Mouse (Mus musculus): Measurements from ENCODE around the gene Nmur1. TPM values are rescaled to one million over a fixed set of nuclear protein-coding genes. Genes with fewer than 3 reads are reported as not detected.

Nmur1 gene
- polyA plus RNA-seq, 1 experiment from 2014 or later: not detected

DNA sequence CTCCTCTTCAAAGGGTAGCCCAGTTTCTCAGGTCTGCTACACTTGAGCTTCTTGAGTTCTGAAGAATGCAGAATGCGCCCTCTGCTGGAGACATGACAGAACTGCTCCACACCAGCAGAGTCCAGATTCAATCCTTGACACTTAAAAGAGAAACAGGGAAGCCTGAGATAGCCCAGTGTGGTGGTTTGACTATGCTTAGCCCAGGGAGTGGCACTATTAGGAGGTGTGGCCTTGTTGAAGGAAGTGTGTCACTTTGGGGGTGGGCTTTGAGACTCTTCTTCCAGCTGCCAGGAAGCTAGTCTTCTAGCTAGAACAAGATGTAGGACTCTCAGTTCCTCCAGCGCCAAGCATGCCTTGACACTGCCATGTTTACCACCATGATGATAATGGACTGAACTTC, 4.0 kb upstream of the Nmur1 start:
- H3K9ac ChIP-seq: no peak overlapping the region
- H3K36me3 ChIP-seq (replicated peaks): no peaks in the 10 kb centered on the region
- no peaks in the 10 kb centered on the region for H3K27me3 ChIP-seq
- no peak overlapping the region for H3K27ac ChIP-seq (replicated peaks)
- H3K4me1 ChIP-seq (replicated peaks): peaks cover 27% of the 10 kb centered on the region
- no peaks in the 10 kb centered on the region for H3K9me3 ChIP-seq (replicated peaks)
- no peak overlapping the region for H3K4me3 ChIP-seq (replicated peaks)
- no peak for ATAC-seq (ENCODE audit: insufficient read depth)
- no peak overlapping the region for H3K4me2 ChIP-seq
- WGBS (ENCODE audit: insufficient replicate concordance): 26% methylated on average over 2 of the region's 2 CpGs

DNA sequence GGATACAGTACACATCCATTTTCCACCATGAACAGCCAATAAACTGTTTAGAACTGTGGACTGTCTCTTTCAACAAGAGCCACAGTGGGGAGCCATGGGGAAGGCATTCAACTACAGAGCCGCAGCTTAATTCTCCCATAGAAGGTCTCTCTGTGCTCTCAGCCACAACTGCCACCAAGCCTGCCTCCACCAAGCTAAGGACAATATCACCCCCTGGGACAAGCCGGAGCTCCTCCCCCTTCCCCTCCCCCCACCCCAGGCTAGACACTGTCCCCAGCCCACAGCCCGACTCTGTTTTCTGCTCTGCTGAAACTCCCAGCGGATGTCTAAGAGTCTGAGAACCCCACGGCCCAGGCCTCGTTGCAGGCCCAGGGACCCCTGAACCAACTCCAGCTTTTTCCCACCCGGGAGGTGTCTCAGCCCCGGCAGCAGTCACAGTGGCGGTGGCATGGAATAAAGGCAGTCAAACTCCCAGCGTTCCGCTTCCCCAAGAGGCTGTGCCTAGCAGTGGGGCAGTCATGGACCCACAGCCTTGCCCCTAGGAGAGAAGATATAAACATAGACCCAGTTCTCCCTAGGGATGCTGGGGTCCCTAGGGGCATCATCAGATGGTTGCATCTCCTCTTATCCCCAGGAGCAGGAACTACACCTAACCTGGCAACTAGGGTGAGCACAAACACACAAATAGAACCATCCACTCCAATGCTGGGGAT, 1.0 kb downstream of the Nmur1 start:
- no peak overlapping the region for H3K4me3 ChIP-seq (replicated peaks)
- H3K9me3 ChIP-seq (replicated peaks): no peaks in the 10 kb centered on the region
- no peak overlapping the region for H3K9ac ChIP-seq
- H3K4me2 ChIP-seq: no peak overlapping the region
- no peaks in the 10 kb centered on the region for H3K27me3 ChIP-seq
- 54% methylated on average over 11 of the region's 11 CpGs for WGBS (ENCODE audit: insufficient replicate concordance)
- no peaks in the 10 kb centered on the region for H3K4me1 ChIP-seq (replicated peaks)
- ATAC-seq (ENCODE audit: insufficient read depth): no peak
- H3K27ac ChIP-seq (replicated peaks): no peak overlapping the region
- H3K36me3 ChIP-seq (replicated peaks): no peaks in the 10 kb centered on the region

- Histone ChIP-seq H3K36me3 (replicated peaks) (no peaks in the 10 kb centered on the region), H3K4me2 (no peak overlapping the region), H3K9me3 (replicated peaks) (no peaks in the 10 kb centered on the region), H3K27me3 (no peaks in the 10 kb centered on the region), H3K4me1 (replicated peaks) (no peaks in the 10 kb centered on the region), H3K4me3 (replicated peaks) (no peak overlapping the region), H3K9ac (no peak overlapping the region), H3K27ac (replicated peaks) (no peak overlapping the region)
- WGBS (ENCODE audit: insufficient replicate concordance): 46% methylated on average over 1 of the region's 1 CpGs
- no peak for ATAC-seq (ENCODE audit: insufficient read depth)
These were observed 1.7 kb downstream of the Nmur1 start for GRCm38 (mm10) chr1:86424336-86424735.

DNA sequence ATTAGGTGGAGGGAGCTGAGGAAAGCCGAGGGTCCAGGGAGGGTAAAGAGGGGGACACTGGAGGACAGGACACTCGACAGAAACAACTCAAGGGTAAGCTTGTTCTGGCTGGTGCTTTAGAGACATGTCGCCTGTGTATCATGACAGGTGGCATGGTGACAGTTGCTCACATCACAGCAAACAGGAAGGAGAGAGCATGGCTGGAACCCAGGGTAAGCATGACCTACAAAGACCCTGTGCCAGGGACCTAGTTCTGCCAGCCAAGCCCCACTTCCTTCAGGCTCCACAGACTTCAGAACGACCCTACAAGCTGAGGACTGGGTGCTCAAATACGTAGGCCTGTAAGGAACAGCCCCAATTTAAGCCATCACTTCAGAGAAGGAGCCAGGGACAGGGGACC, 2.1 kb downstream of the Nmur1 start:
- H3K36me3 ChIP-seq (replicated peaks): no peaks in the 10 kb centered on the region
- no peak overlapping the region for H3K9ac ChIP-seq
- no peaks in the 10 kb centered on the region for H3K4me1 ChIP-seq (replicated peaks)
- H3K27me3 ChIP-seq: no peaks in the 10 kb centered on the region
- H3K27ac ChIP-seq (replicated peaks): no peak overlapping the region
- ATAC-seq (ENCODE audit: insufficient read depth): no peak
- no peak overlapping the region for H3K4me2 ChIP-seq
- H3K9me3 ChIP-seq (replicated peaks): no peaks in the 10 kb centered on the region
- 54% methylated on average over 5 of the region's 5 CpGs for WGBS (ENCODE audit: insufficient replicate concordance)
- H3K4me3 ChIP-seq (replicated peaks): no peak overlapping the region

DNA sequence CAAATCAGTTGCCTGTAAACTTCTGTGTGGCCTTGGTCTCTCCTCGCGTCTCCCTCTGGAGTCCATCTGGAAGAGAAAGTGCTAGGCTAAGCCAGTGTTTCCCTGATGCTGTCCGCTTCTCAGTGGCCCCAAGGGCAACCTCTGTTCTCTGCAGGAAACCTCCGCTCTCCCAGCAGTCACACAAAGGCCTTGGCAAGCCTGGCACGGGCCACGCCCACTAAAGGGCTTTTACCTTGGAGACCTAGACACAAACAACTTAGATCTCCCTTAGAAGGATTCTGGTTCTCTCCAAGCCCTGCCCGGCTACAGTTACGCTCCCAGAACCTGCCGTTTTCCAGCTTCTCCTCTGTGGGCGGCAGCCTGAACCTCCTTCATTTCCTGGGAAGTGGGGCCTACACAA, 5.0 kb downstream of the Nmur1 start:
- no peaks in the 10 kb centered on the region for H3K9me3 ChIP-seq (replicated peaks)
- H3K36me3 ChIP-seq (replicated peaks): no peaks in the 10 kb centered on the region
- H3K4me3 ChIP-seq (replicated peaks): no peak overlapping the region
- no peaks in the 10 kb centered on the region for H3K4me1 ChIP-seq (replicated peaks)
- H3K27me3 ChIP-seq: no peaks in the 10 kb centered on the region
- no peak overlapping the region for H3K4me2 ChIP-seq
- H3K27ac ChIP-seq (replicated peaks): no peak overlapping the region
- 65% methylated on average over 10 of the region's 10 CpGs for WGBS (ENCODE audit: insufficient replicate concordance)
- no peak overlapping the region for H3K9ac ChIP-seq
- no peak for ATAC-seq (ENCODE audit: insufficient read depth)

GRCm38 (mm10) chr1:86416321-86416720, 9.7 kb downstream of the Nmur1 start:
- H3K9me3 ChIP-seq (replicated peaks): no peaks in the 10 kb centered on the region
- H3K9ac ChIP-seq: no peak overlapping the region
- H3K27ac ChIP-seq (replicated peaks): no peak overlapping the region
- no peak for ATAC-seq (ENCODE audit: insufficient read depth)
- H3K4me2 ChIP-seq: no peak overlapping the region
- no peaks in the 10 kb centered on the region for H3K27me3 ChIP-seq
- H3K4me1 ChIP-seq (replicated peaks): peaks cover 7% of the 10 kb centered on the region; the same call in 1 of the 2 replicates
- WGBS (ENCODE audit: insufficient replicate concordance): 50% methylated on average over 6 of the region's 6 CpGs
- no peak overlapping the region for H3K4me3 ChIP-seq (replicated peaks)
- no peaks in the 10 kb centered on the region for H3K36me3 ChIP-seq (replicated peaks)

GRCm38 (mm10) chr1:86415612-86416184, 10.3 kb downstream of the Nmur1 start:
- Histone ChIP-seq H3K4me1 (replicated peaks) (peaks cover 7% of the 10 kb centered on the region; the same call in 1 of the 2 replicates), H3K9ac (no peak overlapping the region), H3K36me3 (replicated peaks) (no peaks in the 10 kb centered on the region), H3K27ac (replicated peaks) (no peak overlapping the region), H3K4me2 (no peak overlapping the region), H3K27me3 (no peaks in the 10 kb centered on the region), H3K9me3 (replicated peaks) (no peaks in the 10 kb centered on the region), H3K4me3 (replicated peaks) (no peak overlapping the region)
- ATAC-seq (ENCODE audit: insufficient read depth): no peak
- WGBS (ENCODE audit: insufficient replicate concordance): 43% methylated on average over 7 of the region's 7 CpGs

DNA sequence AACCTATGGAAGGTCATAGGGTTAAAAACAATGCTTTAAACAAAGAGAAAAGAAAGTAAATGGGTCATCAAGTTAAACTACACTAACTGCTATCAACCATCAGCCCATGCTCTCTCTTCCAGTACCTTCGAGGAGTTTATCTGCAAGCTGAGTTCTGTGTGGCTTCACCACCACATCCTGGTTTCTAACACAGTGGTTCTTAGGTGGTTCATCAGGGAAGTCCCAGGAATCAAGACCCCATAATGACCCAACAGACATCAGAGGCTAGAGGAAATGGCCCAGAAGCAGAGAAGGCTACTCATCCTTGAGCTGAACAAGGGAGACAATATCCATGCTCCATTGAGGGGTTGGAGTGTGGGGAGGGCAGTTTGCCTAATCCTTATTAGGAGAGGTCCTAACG, 10.9 kb downstream of the Nmur1 start:
- H3K4me3 ChIP-seq (replicated peaks): no peak overlapping the region
- H3K4me2 ChIP-seq: no peak overlapping the region
- H3K36me3 ChIP-seq (replicated peaks): no peaks in the 10 kb centered on the region
- H3K9me3 ChIP-seq (replicated peaks): no peaks in the 10 kb centered on the region
- peaks cover 7% of the 10 kb centered on the region; the same call in 1 of the 2 replicates for H3K4me1 ChIP-seq (replicated peaks)
- no peak overlapping the region for H3K9ac ChIP-seq
- ATAC-seq (ENCODE audit: insufficient read depth): no peak
- H3K27me3 ChIP-seq: no peaks in the 10 kb centered on the region
- WGBS (ENCODE audit: insufficient replicate concordance): 26% methylated on average over 2 of the region's 2 CpGs
- H3K27ac ChIP-seq (replicated peaks): no peak overlapping the region

GRCm38 (mm10) chr1:86414715-86415114, 11.3 kb downstream of the Nmur1 start:
- ATAC-seq (ENCODE audit: insufficient read depth): no peak
- no peak overlapping the region for H3K27ac ChIP-seq (replicated peaks)

GRCm38 (mm10) chr1:86409476-86409875, 16.6 kb downstream of the Nmur1 start:
- 95% methylated on average over 2 of the region's 2 CpGs for WGBS (ENCODE audit: insufficient replicate concordance)
- Histone ChIP-seq H3K4me2 (no peak overlapping the region), H3K9ac (no peak overlapping the region), H3K36me3 (replicated peaks) (no peaks in the 10 kb centered on the region), H3K4me3 (replicated peaks) (no peak overlapping the region), H3K9me3 (replicated peaks) (no peaks in the 10 kb centered on the region), H3K27me3 (no peaks in the 10 kb centered on the region), H3K4me1 (replicated peaks) (peaks cover 15% of the 10 kb centered on the region), H3K27ac (replicated peaks) (no peak overlapping the region)
- ATAC-seq (ENCODE audit: insufficient read depth): no peak

More at GRCm38 (mm10) chr1:86414715-86415114, 11.3 kb downstream of the Nmur1 start:
- H3K4me2 ChIP-seq: no peak overlapping the region
- H3K36me3 ChIP-seq (replicated peaks): no peaks in the 10 kb centered on the region
- no peaks in the 10 kb centered on the region for H3K27me3 ChIP-seq
- no peaks in the 10 kb centered on the region for H3K9me3 ChIP-seq (replicated peaks)
- H3K9ac ChIP-seq: no peak overlapping the region
- no peak overlapping the region for H3K4me3 ChIP-seq (replicated peaks)
- WGBS (ENCODE audit: insufficient replicate concordance): 47% methylated on average over 5 of the region's 5 CpGs
- H3K4me1 ChIP-seq (replicated peaks): peaks cover 7% of the 10 kb centered on the region; the same call in 1 of the 2 replicates

DNA sequence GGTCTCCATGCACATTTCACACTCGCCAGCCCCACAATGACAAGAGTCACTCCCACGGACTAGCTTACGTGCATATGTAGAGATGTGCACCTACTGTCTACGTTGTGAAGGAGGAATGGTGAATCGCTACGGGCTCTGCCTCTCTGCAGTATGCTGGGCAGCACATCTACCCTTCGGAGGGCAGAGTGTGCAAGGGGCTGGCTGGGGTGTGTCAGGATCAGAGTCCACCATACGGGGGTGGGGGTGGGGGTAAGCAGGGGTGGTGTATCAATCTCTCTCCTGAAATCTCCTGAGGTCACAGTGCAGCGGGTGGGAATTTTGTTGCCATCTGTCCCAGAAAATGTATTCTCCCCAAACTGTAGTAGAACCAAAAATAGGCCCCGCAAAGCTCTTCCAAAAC, 17.5 kb downstream of the Nmur1 start:
- Histone ChIP-seq H3K4me3 (replicated peaks) (no peak overlapping the region), H3K27me3 (no peaks in the 10 kb centered on the region), H3K4me2 (no peak overlapping the region), H3K9ac (no peak overlapping the region), H3K27ac (replicated peaks) (no peak overlapping the region), H3K4me1 (replicated peaks) (peaks cover 15% of the 10 kb centered on the region), H3K36me3 (replicated peaks) (no peaks in the 10 kb centered on the region), H3K9me3 (replicated peaks) (no peaks in the 10 kb centered on the region)
- WGBS (ENCODE audit: insufficient replicate concordance): 69% methylated on average over 10 of the region's 10 CpGs
- ATAC-seq (ENCODE audit: insufficient read depth): no peak
